Mouse (Mus musculus): ENCODE results near the gene Prkacb.

The Prkacb gene

GRCm38 (mm10) chr3:146723037-146723436 lies 89.8 kb downstream of the Prkacb start:
- DNase-seq (ENCODE audit: low read depth, low spot score): no peak

DNA sequence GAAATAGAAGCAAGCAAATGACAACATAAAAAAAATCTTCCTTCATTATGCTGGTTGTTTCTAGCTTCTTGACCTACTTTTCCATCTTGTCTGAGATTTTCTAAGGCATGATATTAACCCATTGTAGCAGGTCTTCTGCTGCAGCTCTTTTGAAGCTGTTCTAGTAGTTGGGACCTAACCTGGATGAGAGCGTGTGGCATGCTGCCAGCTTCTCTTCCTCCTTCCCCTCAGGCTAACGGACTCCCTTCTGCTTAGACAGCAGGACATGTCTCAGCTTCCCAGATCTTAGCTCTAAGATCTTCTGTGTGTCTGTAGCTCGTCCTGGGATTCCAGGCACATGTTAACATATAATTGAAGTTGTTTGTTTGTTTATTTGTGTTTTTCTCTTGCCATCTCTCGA lies 93.1 kb downstream of the Prkacb start:
- no peak for DNase-seq (ENCODE audit: low read depth, low spot score)

- DNase-seq (ENCODE audit: low read depth, low spot score): no peak
Measured at GRCm38 (mm10) chr3:146718251-146718650, 94.5 kb downstream of the Prkacb start.

DNA sequence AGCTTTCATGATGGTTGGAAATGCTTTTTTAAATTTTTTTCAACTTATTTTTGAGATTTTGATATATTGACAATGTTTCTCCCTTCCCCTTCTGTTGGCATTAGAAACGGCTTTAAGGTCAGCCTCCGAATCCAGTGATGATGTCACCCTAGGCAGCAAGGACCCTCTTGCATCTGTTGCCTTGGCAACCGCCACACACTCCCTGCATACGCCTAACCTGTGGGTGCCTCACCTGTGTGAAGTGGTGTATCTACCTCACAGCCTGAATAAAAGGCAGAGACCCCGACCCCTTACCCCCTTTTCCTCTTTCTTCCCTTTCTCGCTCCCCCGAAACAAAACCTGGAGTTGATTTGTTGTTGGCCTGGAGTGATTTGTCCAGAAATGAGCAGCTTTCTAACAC lies 100.5 kb downstream of the Prkacb start:
- no peak for DNase-seq (ENCODE audit: low read depth, low spot score)

DNA sequence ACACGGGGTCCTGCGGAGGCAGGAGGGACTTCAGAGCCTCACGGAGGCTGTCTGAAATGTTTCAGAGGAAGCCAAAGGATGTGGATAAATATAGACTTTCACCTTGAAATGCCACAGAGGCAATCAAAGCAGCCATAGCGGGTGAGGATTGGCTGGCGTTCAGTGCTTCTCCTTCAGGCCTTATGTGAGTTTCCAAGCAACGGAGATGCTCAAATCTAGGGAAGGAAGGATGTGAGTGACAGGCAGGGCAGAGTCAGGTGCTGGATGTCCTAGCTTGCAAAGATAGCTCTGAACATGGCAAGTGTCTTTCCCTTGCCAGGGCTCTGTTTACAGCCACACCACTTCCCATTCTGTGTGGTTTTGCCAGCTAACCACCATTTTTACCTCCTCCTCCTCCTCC lies 101.2 kb downstream of the Prkacb start:
- DNase-seq (ENCODE audit: low read depth, low spot score): no peak

GRCm38 (mm10) chr3:146711084-146711483 lies 101.7 kb downstream of the Prkacb start:
- no peak for DNase-seq (ENCODE audit: low read depth, low spot score)

DNA sequence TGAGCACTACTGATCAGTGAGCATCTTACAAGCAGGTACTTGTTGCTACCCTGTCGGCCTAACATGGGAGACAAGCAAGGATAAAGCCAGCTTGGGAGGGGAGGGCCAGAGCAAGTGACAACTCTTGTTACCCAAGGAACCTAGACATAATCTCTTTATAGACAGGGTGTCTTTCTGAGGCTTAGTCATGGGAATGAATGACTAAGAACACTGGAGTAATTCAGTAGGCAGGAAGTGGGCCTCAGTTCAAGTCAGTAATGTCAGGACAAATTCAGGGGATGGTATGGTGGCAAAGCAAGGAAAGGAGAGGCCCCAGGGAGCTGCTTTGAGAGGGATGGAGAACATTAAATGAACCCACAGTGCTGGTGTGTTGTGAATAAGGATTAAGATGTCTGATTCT lies 103.7 kb downstream of the Prkacb start:
- DNase-seq (ENCODE audit: low read depth, low spot score): no peak

DNA sequence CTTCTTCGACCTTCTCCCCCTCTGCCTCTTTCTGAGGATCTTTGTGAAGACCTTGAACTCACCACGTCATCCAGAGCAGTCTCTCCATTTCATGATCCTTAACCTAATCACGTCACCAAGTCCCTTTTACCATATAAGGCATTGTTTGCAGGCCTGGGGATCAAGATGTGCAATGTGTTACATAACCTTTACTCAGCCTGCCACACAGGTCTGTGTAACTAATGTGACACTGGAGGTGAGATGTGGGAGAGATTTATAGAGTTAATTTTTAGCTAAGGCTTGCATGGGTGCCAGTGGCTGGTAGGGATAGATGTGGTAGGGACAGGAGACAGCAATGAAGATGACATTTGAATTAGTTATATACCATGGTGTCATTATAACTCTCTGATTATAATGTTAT lies 104.4 kb downstream of the Prkacb start:
- no peak for DNase-seq (ENCODE audit: low read depth, low spot score)

DNA sequence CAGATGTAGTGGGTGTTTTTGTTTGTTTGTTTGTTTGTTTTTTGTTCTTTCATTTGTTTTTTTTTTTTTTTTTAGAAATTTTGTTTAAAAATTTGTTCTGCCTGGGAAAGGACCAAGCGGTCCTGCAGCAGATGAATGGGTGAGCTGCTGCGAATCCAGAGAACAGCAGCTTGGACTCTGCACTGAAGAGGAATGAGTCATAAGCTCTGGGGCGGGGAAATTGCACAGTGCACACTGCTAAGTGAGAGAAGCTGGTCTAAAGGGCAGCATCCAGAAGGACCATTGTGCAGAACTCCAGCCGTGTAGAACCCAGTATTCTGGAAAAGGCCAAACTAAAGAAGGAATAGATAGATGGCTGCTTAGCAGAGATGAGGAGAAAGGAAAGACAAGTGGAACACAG lies 108.7 kb downstream of the Prkacb start:
- no peak for DNase-seq (ENCODE audit: low read depth, low spot score)

DNA sequence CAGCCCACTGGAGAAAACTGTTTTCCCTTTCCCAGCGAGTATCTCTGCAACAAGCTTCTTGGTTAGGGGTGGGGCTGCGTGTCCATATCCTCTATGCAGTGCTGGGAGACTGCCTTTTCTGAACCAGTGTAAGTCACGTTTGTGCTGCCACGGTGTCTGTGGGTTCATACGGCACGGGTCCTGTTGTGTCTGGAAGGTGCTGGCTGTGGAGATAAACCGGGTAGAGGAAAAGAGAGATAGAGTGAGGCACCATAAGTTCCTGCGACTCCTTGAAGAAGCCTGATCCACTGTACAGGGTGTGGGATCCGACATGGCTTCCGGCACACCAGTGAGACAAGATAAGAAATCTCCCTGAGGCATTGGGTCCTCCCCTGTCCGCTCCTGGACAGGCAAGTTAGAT lies 112.7 kb downstream of the Prkacb start:
- DNase-seq (ENCODE audit: low read depth, low spot score): no peak

GRCm38 (mm10) chr3:146698982-146699381 lies 113.8 kb downstream of the Prkacb start:
- DNase-seq (ENCODE audit: low read depth, low spot score): no peak

- DNase-seq (ENCODE audit: low read depth, low spot score): no peak
Measured at GRCm38 (mm10) chr3:146692547-146692946, 120.2 kb downstream of the Prkacb start.

DNA sequence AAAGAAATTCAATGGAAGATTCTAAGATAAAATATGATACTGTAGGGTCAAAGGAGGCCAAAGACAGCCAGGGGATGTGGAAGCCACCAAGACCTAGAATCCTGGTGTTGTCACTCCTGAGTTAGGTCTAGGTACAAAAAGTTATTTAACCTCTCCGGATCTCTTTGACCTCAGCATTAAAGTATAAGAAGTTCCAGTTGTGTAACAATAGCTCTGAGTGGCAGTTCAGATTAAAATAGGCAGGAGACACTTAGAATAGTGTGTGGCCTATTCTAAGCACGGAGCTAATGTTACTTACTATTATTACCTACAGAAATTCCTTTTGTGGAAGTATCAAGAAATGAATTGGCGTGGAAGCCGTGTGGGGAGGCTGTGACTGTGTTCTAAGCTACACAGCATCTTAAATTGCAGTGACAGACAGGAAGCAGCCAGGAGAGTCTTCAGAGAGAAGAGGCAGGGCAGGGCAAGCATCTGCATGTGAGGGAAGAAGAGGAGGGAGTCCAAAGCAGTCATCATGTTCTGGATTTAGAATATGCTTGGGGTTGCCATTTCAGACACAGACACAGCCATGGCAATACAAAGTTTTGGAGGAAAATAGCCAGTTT lies 125.6 kb downstream of the Prkacb start:
- DNase-seq (ENCODE audit: low read depth, low spot score): no peak

DNA sequence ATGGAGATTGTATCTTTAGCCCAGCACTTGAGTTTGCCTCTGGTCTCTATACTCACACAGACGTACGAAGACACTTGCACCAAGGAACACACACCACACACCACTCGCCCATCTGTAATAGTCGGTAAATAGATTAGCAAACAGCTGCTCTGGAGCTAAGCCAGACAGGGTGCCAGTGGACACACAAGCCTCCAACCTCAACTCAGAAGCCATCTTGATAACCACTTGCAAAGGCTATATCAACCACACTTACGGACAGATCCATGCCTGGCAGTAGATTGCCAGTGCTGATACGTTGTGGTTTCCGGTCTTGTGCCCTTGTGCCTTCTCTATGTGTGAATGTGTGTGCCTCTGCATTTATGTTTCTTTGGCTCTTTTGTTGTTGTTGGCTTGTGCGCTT lies 126.4 kb downstream of the Prkacb start:
- no peak for DNase-seq (ENCODE audit: low read depth, low spot score)

DNA sequence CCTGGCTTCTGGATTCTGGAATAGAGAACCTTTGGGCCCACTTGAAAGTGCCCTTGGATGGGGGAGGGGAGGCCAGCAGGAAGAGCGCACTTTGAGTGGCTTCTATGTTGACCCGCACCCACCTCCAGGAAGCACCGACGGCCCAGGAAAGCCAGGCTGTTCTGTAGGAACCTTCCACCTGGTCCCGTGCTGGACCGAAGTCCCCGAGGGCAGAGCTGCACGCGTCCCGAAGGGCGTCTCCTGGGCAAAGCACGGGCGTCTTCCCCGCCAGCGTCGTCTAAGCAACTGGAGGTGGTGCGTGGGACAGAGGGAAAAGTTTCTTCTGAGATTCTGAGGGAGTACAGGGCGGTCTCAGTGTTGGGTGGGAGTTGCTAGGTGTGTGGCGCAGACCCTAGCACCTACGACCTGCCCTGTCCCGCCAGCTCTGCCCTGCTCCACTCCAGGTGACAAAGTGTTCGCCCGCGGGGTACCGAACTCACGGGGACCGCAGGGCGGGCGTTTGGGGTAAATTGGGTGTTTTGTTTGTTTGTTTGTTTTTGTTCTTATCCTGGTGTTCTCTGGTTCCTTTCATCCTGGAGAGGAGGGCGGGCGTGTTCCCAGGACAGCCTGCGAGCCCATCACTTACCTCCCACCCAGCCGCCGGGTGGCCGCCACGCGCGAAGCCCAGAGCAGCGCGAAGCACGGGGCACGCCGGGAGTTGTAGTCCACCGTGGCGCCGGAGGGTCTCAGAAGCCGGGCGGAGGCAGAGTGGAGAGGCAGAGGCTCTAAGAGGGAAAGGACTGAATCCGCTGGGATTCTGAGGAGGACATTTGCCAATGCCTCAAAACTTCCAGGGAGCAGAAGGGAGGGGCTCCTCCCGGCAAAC lies 127.7 kb downstream of the Prkacb start, which contains the start of gene Samd13:
Samd13 (minus strand) TSS at position 782 of the 865 bp plus-strand sequence.
- peak; percentile 31 for DNase-seq (ENCODE audit: low read depth, low spot score)

- DNase-seq (ENCODE audit: low read depth, low spot score): no peak
Measured at GRCm38 (mm10) chr3:146683095-146683494, 129.7 kb downstream of the Prkacb start.

GRCm38 (mm10) chr3:146682140-146682651 lies 130.6 kb downstream of the Prkacb start:
- no peak for DNase-seq (ENCODE audit: low read depth, low spot score)

GRCm38 (mm10) chr3:146681696-146682095 lies 131.1 kb downstream of the Prkacb start:
- no peak for DNase-seq (ENCODE audit: low read depth, low spot score)

DNA sequence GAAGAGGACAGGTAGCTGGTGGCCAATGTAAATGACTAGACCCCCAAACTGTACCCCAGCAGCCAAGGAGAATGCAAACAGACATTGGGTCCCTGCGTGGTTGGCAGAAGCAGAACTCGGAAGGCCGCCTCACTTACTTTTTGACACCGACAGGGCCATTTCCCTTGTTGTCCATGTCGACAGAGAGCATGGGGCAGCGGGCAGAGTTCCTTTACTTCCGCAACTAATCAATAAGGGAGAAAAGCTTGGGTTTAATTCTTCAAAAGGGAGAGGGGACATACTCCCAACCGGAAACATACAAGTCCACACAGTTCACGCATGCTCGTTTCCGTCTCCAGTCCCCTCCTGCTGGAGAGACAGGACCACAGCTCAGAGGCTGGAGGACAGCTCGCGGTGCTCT lies 132.2 kb downstream of the Prkacb start:
- DNase-seq (ENCODE audit: low read depth, low spot score): no peak

DNA sequence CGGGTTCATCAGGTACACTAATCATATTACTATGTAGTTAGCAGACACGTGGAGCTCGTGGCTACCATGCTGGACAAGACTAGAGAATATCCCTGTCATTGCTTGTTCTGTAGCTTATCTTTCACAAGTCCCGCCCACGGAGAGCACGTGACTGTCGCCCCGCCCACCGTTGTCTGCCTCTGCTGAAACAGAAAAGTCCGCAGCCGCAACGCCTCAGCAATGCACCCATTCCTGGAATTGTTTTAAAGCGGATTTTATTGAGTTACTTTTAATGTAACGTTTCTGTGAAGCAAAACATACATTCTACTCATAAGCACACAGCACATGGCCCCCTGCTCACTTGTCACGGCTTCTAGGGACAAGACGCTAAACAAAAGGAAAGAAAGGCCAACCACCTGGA lies 133.1 kb downstream of the Prkacb start:
- no peak for DNase-seq (ENCODE audit: low read depth, low spot score)

Measured in retina, postnatal 7 days (tissue).